Mouse (Mus musculus) lung, embryonic 16.5 days (tissue): ENCODE results near the gene Trmt61a. TPM values are rescaled to one million over a fixed set of nuclear protein-coding genes. Genes with fewer than 3 reads are reported as not detected.

ENCODE experiments used
- ATAC-seq: fragments of 200-750 bp; cut with Nextera tagmentation; 2 replicates; pipeline ENCODE4 v1.8.0; 2017; ENCODE audit warnings: low read depth, mild to moderate bottlenecking, moderate library complexity
- H3K27ac ChIP-seq: fragments of 300-500 bp; sonication (generic); 2 replicates; pipeline ENCODE4 v1.5.1; 2014; ENCODE audit warnings: mild to moderate bottlenecking, control low read depth, low read length
- H3K27me3 ChIP-seq: fragments of 300-500 bp; sonication (generic); 2 replicates; pipeline ENCODE4 v1.6.1; 2014; ENCODE audit warnings: low read depth, low read length, mixed read lengths; ENCODE audit not compliant: control insufficient read depth, insufficient read depth
- H3K36me3 ChIP-seq: fragments of 300-500 bp; sonication (generic); 2 replicates; pipeline ENCODE4 v1.6.1; 2014; ENCODE audit warnings: low read length; ENCODE audit not compliant: control insufficient read depth, insufficient read depth
- H3K4me1 ChIP-seq: fragments of 300-500 bp; sonication (generic); replicated peaks from 2 replicates; pipeline ENCODE4 v1.6.1; 2014; ENCODE audit warnings: low read length, mixed read lengths; ENCODE audit not compliant: control insufficient read depth, insufficient read depth
- H3K4me2 ChIP-seq: fragments of 300-500 bp; sonication (generic); 2 replicates; pipeline ENCODE4 v1.6.1; 2014; ENCODE audit warnings: low read depth, low read length, control low read depth
- H3K4me3 ChIP-seq: fragments of 300-500 bp; sonication (generic); 2 replicates; pipeline ENCODE4 v1.5.1; 2014; ENCODE audit warnings: mild to moderate bottlenecking, low read length, control low read depth
- H3K9ac ChIP-seq: fragments of 300-500 bp; sonication (generic); 2 replicates; pipeline ENCODE4 v1.6.1; 2014; ENCODE audit warnings: low read length, control low read depth
- H3K9me3 ChIP-seq: fragments of 300-500 bp; sonication (generic); 2 replicates; pipeline ENCODE4 v1.6.1; 2016; ENCODE audit warnings: low read length; ENCODE audit not compliant: control insufficient read depth
- WGBS: fragments of 180-500 bp; shearing (Covaris S2); extraction: QIAGEN DNeasy Blood & Tissue Kit; methylation state at CpG from one replicate; pipeline ENCODE4 v1.1.7; 2014; 5-methylcytosine and 5-hydroxymethylcytosine counted together
- polyA plus RNA-seq: library from polyadenylated mRNA; unstranded; fragments of >200 nt; fragmentation: Nextera tagmentation; extraction: Ambion mirVana; gene quantifications from 2 replicates; pipeline ENCODE4 v1.2.1, GENCODE M21; 2015

Gene Trmt61a
- polyA plus RNA-seq, 1 experiment from 2014 or later, result 7.0 TPM

DNA sequence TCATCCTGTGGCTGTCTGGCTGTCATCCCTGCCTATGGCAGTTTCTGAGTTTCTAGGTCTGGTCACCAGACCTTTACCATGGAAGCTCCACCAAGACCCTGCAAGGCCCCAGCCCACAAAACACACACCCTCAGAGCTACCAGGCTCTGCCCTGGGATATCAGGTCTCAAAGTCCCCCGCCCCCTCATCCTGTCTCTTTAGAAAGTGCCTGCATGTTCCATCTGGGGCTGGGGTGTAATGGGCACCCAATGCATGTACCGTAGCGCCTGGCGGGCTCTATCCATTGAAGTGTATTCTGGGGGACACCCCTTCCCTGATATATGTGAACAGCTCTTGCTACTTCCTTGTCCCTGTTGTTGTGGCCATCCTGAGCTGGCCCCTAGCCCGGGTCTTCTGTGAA, 15.0 kb downstream of the Trmt61a start:
- ATAC-seq, result no peak
- H3K9ac ChIP-seq, result no peak overlapping the region
- no peak overlapping the region for H3K4me2 ChIP-seq
- H3K27me3 ChIP-seq, result no peaks in the 10 kb centered on the region
- H3K9me3 ChIP-seq, result no peaks in the 10 kb centered on the region
- H3K27ac ChIP-seq, result peak overlapping the region; percentile 89; the same call in 1 of the 2 replicates
- 86% methylated on average over 5 of the region's 5 CpGs for WGBS
- H3K4me1 ChIP-seq, result peaks cover 42% of the 10 kb centered on the region
- no peak overlapping the region for H3K4me3 ChIP-seq
- H3K36me3 ChIP-seq, result no peaks in the 10 kb centered on the region

DNA sequence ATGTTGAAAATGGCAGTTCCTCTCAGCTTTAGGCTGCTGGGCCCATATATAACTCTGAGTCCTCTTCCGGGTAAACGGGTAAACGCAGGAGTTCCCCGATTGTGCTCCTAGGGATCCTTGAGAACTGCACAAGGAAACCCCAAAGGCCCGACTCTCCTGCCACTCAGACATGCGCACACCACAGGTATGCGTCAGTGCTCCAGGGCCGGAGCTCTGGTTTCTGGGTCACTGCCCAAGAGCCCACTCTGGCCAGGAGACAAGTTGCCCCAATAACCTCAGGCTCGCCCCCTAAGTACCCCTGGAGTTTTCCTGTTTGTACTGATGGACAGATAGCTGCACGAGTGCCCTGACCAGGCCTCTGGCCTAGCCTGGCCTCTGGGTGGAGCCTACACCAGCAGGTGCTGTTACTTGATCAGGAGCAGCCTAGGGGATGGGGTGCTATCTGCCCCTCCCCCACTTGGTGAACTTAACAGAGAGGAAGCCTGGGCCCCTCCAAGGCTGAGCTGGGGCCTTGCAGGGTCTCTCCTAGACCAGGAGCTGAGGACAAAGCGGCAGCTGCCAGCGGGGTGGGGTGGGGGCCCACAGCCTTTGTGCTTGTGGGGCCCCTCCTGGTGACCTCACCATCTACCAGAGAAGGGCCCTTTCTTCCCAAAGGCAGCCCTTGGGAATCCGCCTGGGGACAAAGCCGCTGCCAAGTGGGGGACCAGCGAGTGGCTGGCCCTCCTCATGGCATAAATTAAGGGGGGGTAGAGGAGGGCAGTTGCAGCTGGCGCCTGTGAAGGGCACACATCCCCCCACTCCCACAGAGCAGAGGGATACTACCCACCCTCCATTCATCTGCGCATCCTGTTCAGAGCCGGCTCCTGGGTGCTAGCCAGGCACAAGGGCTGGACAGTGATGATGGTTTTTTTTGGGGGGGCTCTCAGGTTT, 15.7 kb downstream of the Trmt61a start:
- peak; percentile 2; the same call in 1 of the 2 replicates for ATAC-seq
- Histone ChIP-seq H3K4me3 (no peak overlapping the region), H3K27me3 (no peaks in the 10 kb centered on the region), H3K36me3 (no peaks in the 10 kb centered on the region), H3K4me1 (peaks cover 37% of the 10 kb centered on the region), H3K27ac (peak overlapping the region; percentile 89), H3K4me2 (peak overlapping the region; percentile 37), H3K9me3 (no peaks in the 10 kb centered on the region), H3K9ac (peak overlapping the region; percentile 57)
- 46% methylated on average over 18 of the region's 18 CpGs for WGBS

DNA sequence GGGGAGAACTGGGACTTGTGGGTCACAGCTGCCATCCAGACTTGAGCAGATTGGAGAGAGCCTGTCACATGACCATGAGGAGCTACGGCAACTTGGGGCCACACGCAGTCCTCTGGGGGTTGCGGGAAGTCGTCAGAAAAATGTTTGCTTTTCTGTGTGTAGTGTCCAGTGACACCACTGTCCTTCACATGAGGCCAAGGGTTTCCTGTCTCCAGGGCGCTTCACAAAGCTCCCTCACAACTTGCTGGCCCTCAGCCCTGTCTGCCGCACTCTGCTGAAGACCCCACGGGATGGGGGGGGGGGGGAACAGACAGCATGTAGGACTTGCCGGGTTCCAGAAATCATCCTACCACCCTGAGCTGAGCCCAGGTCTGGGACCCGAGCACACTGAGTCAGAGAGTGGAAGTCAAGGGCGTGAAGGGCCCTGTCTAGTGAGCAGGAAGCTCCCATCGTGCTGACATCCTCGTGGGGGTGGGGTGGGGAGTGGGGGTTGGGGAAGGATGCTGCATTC, 16.4 kb downstream of the Trmt61a start:
- Histone ChIP-seq H3K27ac (peak overlapping the region; percentile 89), H3K27me3 (no peaks in the 10 kb centered on the region), H3K9ac (peak overlapping the region; percentile 57), H3K4me1 (peaks cover 37% of the 10 kb centered on the region), H3K36me3 (no peaks in the 10 kb centered on the region), H3K4me2 (peak overlapping the region; percentile 37), H3K4me3 (no peak overlapping the region), H3K9me3 (no peaks in the 10 kb centered on the region)
- 5% methylated on average over 12 of the region's 12 CpGs for WGBS
- peak; percentile 59 for ATAC-seq

DNA sequence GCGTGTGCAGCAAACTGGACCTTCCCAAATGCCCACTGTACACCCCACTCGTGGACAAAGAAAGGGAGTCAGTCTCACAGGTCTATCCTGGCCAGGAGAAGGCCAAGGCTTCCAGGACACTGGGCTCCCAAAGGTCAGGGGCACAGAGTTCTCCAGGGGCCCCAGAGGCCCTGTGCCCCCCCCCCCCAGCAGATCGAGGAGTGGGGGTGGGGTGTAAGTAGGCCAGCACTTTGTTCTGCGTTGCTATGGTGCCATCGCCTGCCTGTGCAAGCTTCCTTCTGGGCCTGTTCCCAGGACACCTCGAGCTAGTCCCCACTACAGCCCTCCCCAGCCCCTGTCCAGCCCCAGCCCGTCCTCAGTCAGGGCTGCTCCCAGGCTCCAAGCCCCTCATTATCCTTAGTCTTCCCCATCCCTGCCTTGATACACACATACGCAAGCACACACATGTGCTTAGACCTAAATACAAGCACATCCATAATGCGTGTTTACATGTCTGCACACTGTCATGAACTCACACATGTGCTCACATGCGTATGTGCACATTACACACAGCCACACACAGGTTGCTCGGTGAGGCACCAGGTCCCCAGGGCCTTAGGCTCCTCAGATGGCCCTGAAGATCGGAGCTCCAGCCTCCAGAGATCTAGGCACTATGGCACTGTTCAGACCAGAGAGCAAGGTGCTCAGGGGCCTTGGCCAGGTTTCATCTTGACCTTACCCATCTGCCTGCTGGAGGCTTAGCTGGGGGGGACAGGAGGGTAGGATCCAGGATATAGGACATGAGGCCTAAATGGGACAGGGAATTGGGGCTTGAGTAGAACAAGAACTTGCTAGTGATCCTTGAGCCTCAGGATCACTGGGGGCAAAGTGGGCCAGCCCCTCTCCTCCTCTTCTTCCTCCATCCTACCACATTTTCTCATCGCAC, 17.2 kb downstream of the Trmt61a start:
- 59% methylated on average over 12 of the region's 13 CpGs for WGBS
- H3K9me3 ChIP-seq, result no peaks in the 10 kb centered on the region
- H3K4me3 ChIP-seq, result no peak overlapping the region
- H3K4me2 ChIP-seq, result no peak overlapping the region
- peak overlapping the region; percentile 4; the same call in 1 of the 2 replicates for H3K9ac ChIP-seq
- peaks cover 37% of the 10 kb centered on the region for H3K4me1 ChIP-seq
- H3K27me3 ChIP-seq, result no peaks in the 10 kb centered on the region
- peak overlapping the region; percentile 89 for H3K27ac ChIP-seq
- ATAC-seq, result peak; percentile 55
- no peaks in the 10 kb centered on the region for H3K36me3 ChIP-seq

DNA sequence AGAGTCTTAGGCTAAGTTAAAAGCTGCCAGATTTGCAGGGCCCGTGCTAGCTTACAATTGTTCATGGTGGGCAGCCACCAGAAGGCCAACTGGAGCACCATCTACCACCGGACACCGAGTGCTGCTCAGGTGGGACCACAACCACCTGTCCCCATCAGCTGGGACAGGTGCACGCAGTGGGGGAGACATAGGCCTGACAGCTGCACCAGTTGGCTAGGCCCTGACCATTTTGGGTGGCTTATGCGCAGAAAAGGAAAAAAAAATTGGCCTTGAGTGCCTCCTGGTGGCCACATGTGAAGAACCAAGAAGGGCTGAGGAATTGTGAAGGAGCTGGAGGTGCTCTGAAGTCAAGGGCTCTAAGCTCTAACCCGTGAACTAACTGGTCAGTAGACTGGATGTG, 18.3 kb downstream of the Trmt61a start:
- no peaks in the 10 kb centered on the region for H3K27me3 ChIP-seq
- peaks cover 33% of the 10 kb centered on the region for H3K4me1 ChIP-seq
- H3K36me3 ChIP-seq, result no peaks in the 10 kb centered on the region
- no peak overlapping the region for H3K27ac ChIP-seq
- no peak for ATAC-seq
- H3K4me3 ChIP-seq, result no peak overlapping the region
- no peaks in the 10 kb centered on the region for H3K9me3 ChIP-seq
- 27% methylated on average over 6 of the region's 6 CpGs for WGBS
- no peak overlapping the region for H3K9ac ChIP-seq
- H3K4me2 ChIP-seq, result no peak overlapping the region

DNA sequence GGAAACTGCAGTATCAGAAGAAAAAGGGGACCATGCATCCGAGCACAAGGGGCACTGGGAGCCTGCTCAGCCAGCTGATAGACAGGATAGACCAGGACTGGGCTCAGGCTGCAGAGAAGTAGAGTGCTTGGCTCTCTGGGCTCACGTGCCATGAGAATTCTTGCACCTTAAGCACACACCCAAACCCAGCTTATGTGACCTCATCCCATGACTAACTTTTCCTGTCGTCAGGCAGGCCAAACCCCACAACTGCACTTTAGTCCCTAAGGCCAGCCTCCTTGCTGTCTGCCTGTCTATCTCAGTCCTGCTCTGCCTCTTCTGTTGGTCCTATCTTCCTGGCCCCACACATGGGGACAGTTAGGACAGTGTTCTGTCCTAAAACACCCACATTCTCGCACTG, 19.8 kb downstream of the Trmt61a start:
- no peaks in the 10 kb centered on the region for H3K36me3 ChIP-seq
- no peaks in the 10 kb centered on the region for H3K27me3 ChIP-seq
- no peak overlapping the region for H3K4me3 ChIP-seq
- ATAC-seq, result no peak
- H3K4me1 ChIP-seq, result peaks cover 26% of the 10 kb centered on the region
- no peak overlapping the region for H3K4me2 ChIP-seq
- H3K9ac ChIP-seq, result no peak overlapping the region
- no peaks in the 10 kb centered on the region for H3K9me3 ChIP-seq
- H3K27ac ChIP-seq, result no peak overlapping the region
- WGBS, result 55% methylated on average over 4 of the region's 4 CpGs

DNA sequence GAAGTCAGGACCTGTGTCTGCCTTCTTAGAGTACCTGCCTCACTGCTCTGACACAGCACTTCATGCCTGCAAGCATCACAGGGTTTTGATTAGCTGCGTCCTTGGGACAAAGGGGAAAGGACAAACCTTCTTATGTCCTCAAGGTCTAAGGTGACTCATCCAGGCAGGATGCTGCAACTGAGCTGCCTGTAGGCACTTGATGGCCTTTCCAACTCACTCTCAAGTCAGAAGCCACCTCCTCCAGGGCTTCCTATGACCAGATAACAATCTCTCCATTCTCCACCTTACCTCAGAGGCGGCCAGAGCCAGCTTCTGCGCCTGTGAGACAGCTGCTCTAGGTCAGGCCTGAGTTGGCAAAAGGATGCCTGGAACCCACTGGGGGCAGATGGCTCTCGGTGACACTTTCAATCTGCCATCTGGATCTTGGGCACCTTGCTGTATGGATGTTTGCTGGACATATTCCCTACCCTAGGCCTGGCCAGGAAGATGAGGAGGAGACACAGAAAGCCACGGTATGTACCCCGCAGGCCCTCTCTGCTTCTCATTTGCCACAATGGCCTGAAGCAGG, 20.5 kb downstream of the Trmt61a start:
- Histone ChIP-seq H3K27ac (no peak overlapping the region), H3K9ac (no peak overlapping the region), H3K4me2 (no peak overlapping the region), H3K4me3 (no peak overlapping the region), H3K27me3 (no peaks in the 10 kb centered on the region), H3K9me3 (no peaks in the 10 kb centered on the region), H3K36me3 (no peaks in the 10 kb centered on the region), H3K4me1 (peaks cover 19% of the 10 kb centered on the region)
- 86% methylated on average over 6 of the region's 6 CpGs for WGBS
- ATAC-seq, result no peak

DNA sequence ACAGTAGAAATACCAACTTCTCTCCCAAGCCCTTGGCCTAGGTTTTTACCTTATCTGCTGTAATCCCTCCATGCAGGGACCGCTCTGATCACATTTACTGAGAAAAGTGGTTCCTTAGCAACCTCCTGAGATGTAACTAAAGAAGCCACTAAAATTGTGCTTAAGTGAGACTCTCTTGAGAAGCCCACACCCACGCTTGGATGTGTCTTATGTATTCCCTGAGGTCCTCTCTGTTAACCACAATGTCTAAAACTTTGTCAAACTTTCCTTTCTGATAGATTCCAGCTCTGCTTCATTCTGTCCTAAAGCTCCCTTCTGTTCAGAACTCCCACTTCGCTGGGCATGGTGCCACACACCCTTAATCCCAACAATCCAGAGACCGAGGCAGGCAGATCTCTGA, 21.6 kb downstream of the Trmt61a start:
- WGBS, result 70% methylated on average over 4 of the region's 4 CpGs

More for the DNA sequence above, 21.6 kb downstream of the Trmt61a start:
- no peak overlapping the region for H3K4me2 ChIP-seq
- H3K36me3 ChIP-seq, result no peaks in the 10 kb centered on the region
- ATAC-seq, result no peak
- no peak overlapping the region for H3K27ac ChIP-seq
- H3K9ac ChIP-seq, result no peak overlapping the region
- no peak overlapping the region for H3K4me3 ChIP-seq
- H3K9me3 ChIP-seq, result no peaks in the 10 kb centered on the region
- no peaks in the 10 kb centered on the region for H3K27me3 ChIP-seq
- peaks cover 8% of the 10 kb centered on the region for H3K4me1 ChIP-seq
